Mouse (Mus musculus) myocyte (in vitro differentiated cells): Measurements from ENCODE around the gene Prnp. TPM values are rescaled to one million over a fixed set of nuclear protein-coding genes. Genes with fewer than 3 reads are reported as not detected.
A peak's percentile ranks its signal among the peaks of the same experiment; 100 is the strongest.

ENCODE experiments used
- H3K27me3 ChIP-seq: one replicate; pipeline ENCODE4 v1.6.1; 2011; ENCODE audit not compliant: control insufficient read depth, insufficient read depth, insufficient read length
- H3K36me3 ChIP-seq: one replicate; pipeline ENCODE4 v1.6.1; 2011; ENCODE audit not compliant: control insufficient read depth, insufficient read depth
- H3K4me2 ChIP-seq: one replicate; pipeline ENCODE4 v1.6.1; 2011; ENCODE audit warnings: low read depth, control low read depth
- H3K4me3 ChIP-seq: one replicate; pipeline ENCODE4 v1.5.1; 2011; ENCODE audit warnings: mild to moderate bottlenecking, control low read depth, moderate library complexity
- H3K79me2 ChIP-seq: one replicate; pipeline ENCODE4 v1.6.1; 2011; ENCODE audit not compliant: control insufficient read depth, insufficient read depth
- H3ac ChIP-seq: one replicate; pipeline ENCODE4 v1.6.1; 2011; ENCODE audit not compliant: control insufficient read depth, insufficient read length
- CEBPB ChIP-seq: IDR thresholded peaks from 2 replicates; pipeline ENCODE4 v1.6.1; 2011; ENCODE audit warnings: mild to moderate bottlenecking, moderate library complexity; ENCODE audit not compliant: poor library complexity, insufficient read depth, severe bottlenecking
- E2F4 ChIP-seq: IDR thresholded peaks from one replicate; pipeline ENCODE4 v1.6.1; 2011; ENCODE audit warnings: mild to moderate bottlenecking, control low read depth, moderate library complexity; ENCODE audit not compliant: insufficient read depth
- MAX ChIP-seq: IDR thresholded peaks from one replicate; pipeline ENCODE4 v1.6.1; 2011; ENCODE audit warnings: low read depth, mild to moderate bottlenecking, control low read depth
- MYOD1 ChIP-seq, 3 experiments: IDR thresholded peaks; one replicate each; pipeline ENCODE4 v1.6.1; 2011; ENCODE audit warnings: control low read depth in 2 of 3, low read depth in 2 of 3, mild to moderate bottlenecking in 2 of 3, moderate library complexity in 1 of 3; ENCODE audit not compliant: insufficient read length in 2 of 3, control insufficient read depth in 1 of 3
- MYOG ChIP-seq, 3 experiments: IDR thresholded peaks; one replicate each; pipeline ENCODE4 v1.6.1; 2011; ENCODE audit warnings: control low read depth in 2 of 3, low read depth in 2 of 3, mild to moderate bottlenecking in 2 of 3; ENCODE audit not compliant: insufficient read length in 2 of 3, control insufficient read depth in 1 of 3, insufficient read depth in 1 of 3
- POLR2A ChIP-seq: IDR thresholded peaks from one replicate; pipeline ENCODE4 v1.6.1; 2011; ENCODE audit warnings: low read depth, mild to moderate bottlenecking, control low read depth, moderate library complexity; ENCODE audit not compliant: insufficient read length
- POLR2AphosphoS2 ChIP-seq: IDR thresholded peaks from one replicate; pipeline ENCODE4 v1.6.1; 2011; ENCODE audit warnings: low read depth, control low read depth; ENCODE audit not compliant: insufficient read length
- REST ChIP-seq: IDR thresholded peaks from one replicate; pipeline ENCODE4 v1.6.1; 2011; ENCODE audit warnings: mild to moderate bottlenecking, control low read depth, moderate library complexity; ENCODE audit not compliant: insufficient read depth, insufficient read length
- SRF ChIP-seq: IDR thresholded peaks from one replicate; pipeline ENCODE4 v1.6.1; 2011; ENCODE audit warnings: low read depth; ENCODE audit not compliant: control insufficient read depth, insufficient read length
- TCF12 ChIP-seq: IDR thresholded peaks from one replicate; pipeline ENCODE4 v1.6.1; 2011; ENCODE audit warnings: mild to moderate bottlenecking, control low read depth; ENCODE audit not compliant: poor library complexity, insufficient read depth, severe bottlenecking
- TCF3 ChIP-seq: IDR thresholded peaks from one replicate; pipeline ENCODE4 v1.6.1; 2011; ENCODE audit warnings: low read depth, control low read depth; ENCODE audit not compliant: insufficient read length
- USF1 ChIP-seq: IDR thresholded peaks from one replicate; pipeline ENCODE4 v1.6.1; 2011; ENCODE audit warnings: low read depth, mild to moderate bottlenecking, control low read depth, moderate library complexity
- polyA plus RNA-seq: library from polyadenylated mRNA; unstranded; fragments of >200 nt; fragmentation: generic; extraction: Trizol; gene quantifications from one replicate; pipeline ENCODE4 v1.2.1, GENCODE M21; 2012; ENCODE audit warnings: missing spikeins

Prnp gene
- polyA plus RNA-seq, 1 experiment, result 133 TPM

DNA sequence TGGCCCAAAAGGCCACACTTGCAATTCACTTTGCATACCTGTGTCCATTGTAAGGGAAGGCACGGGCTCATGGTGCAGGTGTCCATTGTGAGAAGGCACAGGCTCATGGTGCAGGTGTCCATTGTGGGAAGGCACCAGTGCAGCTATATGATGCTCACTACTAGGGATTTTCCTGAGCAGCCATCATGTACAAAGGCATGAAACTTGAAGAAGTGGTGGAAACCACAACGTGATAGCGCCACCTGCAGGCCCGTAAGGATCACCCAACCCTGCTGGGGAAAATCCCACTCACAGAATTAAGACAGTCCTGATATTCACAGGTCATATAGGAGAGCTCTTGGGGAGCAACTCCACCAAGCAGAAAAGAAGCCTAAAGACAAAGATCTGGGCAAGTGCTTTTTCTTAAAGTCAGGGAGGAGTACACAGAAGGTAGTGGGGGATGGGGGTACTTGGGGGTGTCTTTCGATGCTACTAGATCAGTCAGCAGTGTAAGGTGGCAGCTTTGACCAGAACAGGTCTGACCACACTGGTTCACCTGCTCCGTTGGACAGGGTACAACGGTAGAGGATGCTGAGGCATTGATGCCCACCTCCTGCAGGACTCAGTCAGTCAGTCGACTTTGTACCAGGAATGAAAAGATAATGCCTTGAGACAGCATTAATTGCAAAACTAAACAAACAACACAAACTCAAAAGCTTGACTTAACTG lies 29.8 kb downstream of the Prnp start:
- peaks cover 21% of the 10 kb centered on the region for H3K36me3 ChIP-seq
- H3K79me2 ChIP-seq, result no peaks in the 10 kb centered on the region
- no peak for TF ChIP-seq E2F4
- peak; percentile 33 for TF ChIP-seq POLR2A
- TF ChIP-seq POLR2AphosphoS2, result peak; percentile 44
- no peak for TF ChIP-seq TCF3
- no peak for TF ChIP-seq SRF
- no peak for TF ChIP-seq REST
- no peak for TF ChIP-seq MAX
- H3K4me2 ChIP-seq, result no peak overlapping the region
- no peaks in the 10 kb centered on the region for H3K27me3 ChIP-seq
- no peak overlapping the region for H3K4me3 ChIP-seq
- no peak overlapping the region for H3ac ChIP-seq

DNA sequence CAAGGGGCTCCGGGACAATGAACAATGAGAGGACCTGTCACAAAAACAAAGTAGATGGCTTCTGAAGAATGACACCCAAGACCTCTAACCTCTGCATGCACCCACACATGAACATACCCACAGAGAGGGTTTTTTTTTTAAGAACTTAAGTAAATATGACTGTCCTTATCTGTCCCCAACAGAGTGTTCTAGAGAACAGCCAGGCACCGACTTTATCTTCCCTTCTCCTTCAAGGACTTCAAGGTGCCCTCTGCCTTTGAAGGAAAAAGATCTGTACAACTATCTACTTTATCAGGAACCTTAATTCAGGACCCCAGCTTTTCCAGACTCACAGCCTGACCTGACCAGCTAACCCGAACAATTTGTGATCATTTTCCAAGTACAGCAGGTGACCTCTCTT lies 30.8 kb downstream of the Prnp start:
- Histone ChIP-seq H3K79me2 (no peaks in the 10 kb centered on the region), H3K27me3 (no peaks in the 10 kb centered on the region), H3K36me3 (peaks cover 21% of the 10 kb centered on the region), H3K4me2 (no peak overlapping the region), H3ac (no peak overlapping the region), H3K4me3 (no peak overlapping the region)
- TF ChIP-seq USF1, result no peak
- TF ChIP-seq REST, result no peak
- no peak for TF ChIP-seq SRF
- no peak for TF ChIP-seq MYOD1 (IDR thresholded peaks at IDR 0.05; ENCODE audit: control insufficient read depth in 1 of 3, insufficient read length in 2 of 3, low read depth in 2 of 3)
- TF ChIP-seq MYOG (IDR thresholded peaks at IDR 0.05; ENCODE audit: control insufficient read depth in 1 of 3, insufficient read depth in 1 of 3, insufficient read length in 2 of 3, low read depth in 2 of 3), result no peak
- TF ChIP-seq TCF3, result no peak
- no peak for TF ChIP-seq CEBPB
- no peak for TF ChIP-seq POLR2A
- no peak for TF ChIP-seq POLR2AphosphoS2
- no peak for TF ChIP-seq MAX
- no peak for TF ChIP-seq TCF12

DNA sequence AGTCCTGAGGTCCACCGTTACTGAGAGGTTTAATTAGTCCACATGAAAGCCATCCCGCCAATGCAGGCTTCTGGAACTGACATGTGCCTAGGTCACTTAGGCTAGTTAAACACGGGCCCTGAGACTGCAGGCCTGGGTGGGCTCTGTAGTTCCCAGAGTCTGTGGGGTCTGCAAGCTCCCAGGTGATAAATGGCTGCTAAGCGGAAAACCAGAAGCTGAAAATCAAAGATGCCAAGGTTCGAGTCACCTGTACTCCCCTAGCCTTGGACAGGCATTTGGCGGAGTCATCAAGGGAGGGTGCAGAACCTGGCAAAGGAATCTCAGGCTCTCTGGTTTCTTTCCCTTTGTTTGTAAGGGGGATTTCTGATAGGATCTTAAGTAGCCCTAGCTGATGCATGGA lies 31.8 kb downstream of the Prnp start:
- Histone ChIP-seq H3K36me3 (peaks cover 21% of the 10 kb centered on the region), H3K4me2 (no peak overlapping the region), H3K27me3 (no peaks in the 10 kb centered on the region), H3K79me2 (no peaks in the 10 kb centered on the region), H3K4me3 (no peak overlapping the region), H3ac (no peak overlapping the region)
- no peak for TF ChIP-seq MYOD1 (IDR thresholded peaks at IDR 0.05; ENCODE audit: control insufficient read depth in 1 of 3, insufficient read length in 2 of 3, low read depth in 2 of 3)
- no peak for TF ChIP-seq TCF3
- TF ChIP-seq POLR2AphosphoS2, result no peak
- TF ChIP-seq TCF12, result no peak
- TF ChIP-seq E2F4, result no peak
- TF ChIP-seq SRF, result no peak
- no peak for TF ChIP-seq CEBPB

DNA sequence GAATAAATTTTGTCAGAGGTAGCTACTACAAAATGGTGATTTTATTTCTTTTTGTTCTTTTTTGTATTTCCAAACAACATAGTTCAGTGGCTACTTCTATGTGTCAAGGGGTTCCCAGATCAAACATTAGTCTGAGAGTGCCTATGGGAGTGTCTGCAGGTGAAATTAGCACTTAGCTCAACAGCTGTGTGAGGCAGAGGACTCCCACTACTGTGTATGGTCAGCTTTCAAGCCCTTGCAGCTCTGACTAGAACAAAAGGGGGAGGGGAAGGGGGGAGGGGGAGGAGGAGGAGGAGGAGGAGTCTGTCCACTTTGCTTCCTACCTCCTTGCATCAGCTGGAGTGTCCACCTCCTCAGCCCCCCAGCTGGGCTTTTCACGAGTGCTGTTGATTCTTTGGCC lies 34.6 kb downstream of the Prnp start:
- Histone ChIP-seq H3K4me3 (no peak overlapping the region), H3K27me3 (no peaks in the 10 kb centered on the region), H3K79me2 (no peaks in the 10 kb centered on the region), H3ac (no peak overlapping the region), H3K4me2 (no peak overlapping the region), H3K36me3 (no peaks in the 10 kb centered on the region)
- TF ChIP-seq MYOG (IDR thresholded peaks at IDR 0.05; ENCODE audit: control insufficient read depth in 1 of 3, insufficient read depth in 1 of 3, insufficient read length in 2 of 3, low read depth in 2 of 3) (no peak), CEBPB (no peak), POLR2A (no peak), USF1 (no peak), SRF (no peak), E2F4 (no peak), MYOD1 (IDR thresholded peaks at IDR 0.05; ENCODE audit: control insufficient read depth in 1 of 3, insufficient read length in 2 of 3, low read depth in 2 of 3) (no peak), TCF3 (no peak), REST (no peak), TCF12 (no peak), MAX (no peak), POLR2AphosphoS2 (no peak)

DNA sequence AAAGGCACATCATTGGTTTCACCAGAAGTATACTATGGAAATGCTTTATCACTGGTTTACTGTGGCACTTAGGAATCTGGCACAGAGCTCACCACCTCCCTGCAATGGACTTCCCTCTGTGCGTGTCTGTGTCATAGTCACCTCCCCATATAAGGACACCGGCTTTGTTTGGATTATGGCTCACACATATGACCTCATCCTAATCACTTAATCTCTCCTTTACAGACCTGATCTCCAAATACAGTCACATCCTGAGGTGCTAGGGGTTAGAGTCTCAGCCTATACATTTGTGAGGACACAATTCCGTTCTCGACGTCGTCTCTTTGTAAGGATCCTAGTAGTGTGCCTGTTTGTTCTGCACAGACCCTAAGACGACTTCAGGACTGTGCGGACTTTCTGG lies 35.5 kb downstream of the Prnp start:
- no peak overlapping the region for H3K4me2 ChIP-seq
- no peak overlapping the region for H3ac ChIP-seq
- no peaks in the 10 kb centered on the region for H3K79me2 ChIP-seq
- TF ChIP-seq MAX (no peak), SRF (peak; percentile 65)
- H3K36me3 ChIP-seq, result no peaks in the 10 kb centered on the region
- no peak overlapping the region for H3K4me3 ChIP-seq
- H3K27me3 ChIP-seq, result no peaks in the 10 kb centered on the region
